Mouse (Mus musculus) cerebellum, postnatal 36 days (tissue): ENCODE measurements at regions not wholly inside any gene's neighbourhood (a gene's known extent, or its start where the extent isn't known, plus 50 kb on each side); places are given as distances from the start of the nearest gene placed in this dataset.

ENCODE experiments used
- DNase-seq, 2 experiments: peaks; one replicate each; pipeline ENCODE4 v3.0.0; 2021 to 2022; ENCODE audit warnings: mixed read lengths in 2 of 2

DNA sequence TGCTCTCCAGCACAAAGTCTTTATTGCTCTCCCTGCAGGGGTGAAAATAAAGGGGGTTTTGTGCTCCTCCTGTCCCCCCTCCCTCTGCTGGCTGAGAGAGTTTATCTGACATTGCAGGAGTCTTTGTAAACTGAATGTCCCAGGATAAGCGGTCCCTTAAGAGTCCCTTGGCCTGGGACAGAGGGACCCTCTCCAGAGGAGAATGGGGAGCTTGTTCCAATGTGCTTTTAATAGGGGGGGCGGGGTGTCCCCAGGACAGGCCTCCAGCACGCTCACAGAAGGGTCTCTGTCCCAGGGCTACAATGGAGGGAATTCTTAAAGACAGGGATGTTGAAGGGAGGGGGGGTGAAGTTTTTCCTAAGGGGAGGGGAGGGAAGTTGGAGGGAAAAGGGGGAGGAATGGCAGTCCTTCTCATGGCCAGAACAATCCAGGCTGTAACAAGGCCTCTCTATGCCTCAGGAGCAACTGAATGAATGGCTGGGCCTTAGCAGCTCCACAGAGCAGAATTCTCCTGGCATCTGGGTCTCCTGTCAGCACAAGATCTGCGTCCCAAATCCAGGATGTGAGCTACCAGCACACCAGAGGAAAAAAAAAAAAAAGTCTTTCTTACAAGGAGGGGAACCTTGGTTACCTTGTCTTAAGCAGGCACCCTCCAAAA lies 406.4 kb downstream of the Sox9 start:
- DNase-seq, result no peak

DNA sequence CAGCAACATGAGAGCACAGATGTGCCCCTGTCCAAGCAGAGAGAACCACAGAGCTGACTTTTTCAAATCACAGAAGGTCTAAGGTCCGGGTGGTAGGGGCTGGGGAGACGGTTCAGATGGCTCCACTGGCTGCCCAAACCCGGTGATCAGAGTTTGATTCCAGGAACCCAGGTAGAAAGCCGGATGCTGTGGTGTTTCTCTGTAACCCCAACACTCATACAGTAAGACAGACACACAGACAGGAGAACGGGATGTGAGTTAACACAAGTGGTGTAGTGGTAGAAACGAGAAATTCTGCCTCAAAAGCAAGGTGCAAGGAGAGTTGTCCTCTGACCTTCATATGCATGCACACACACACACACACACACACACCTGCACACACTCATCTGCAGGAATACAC lies 408.0 kb downstream of the Sox9 start:
- no peak for DNase-seq

DNA sequence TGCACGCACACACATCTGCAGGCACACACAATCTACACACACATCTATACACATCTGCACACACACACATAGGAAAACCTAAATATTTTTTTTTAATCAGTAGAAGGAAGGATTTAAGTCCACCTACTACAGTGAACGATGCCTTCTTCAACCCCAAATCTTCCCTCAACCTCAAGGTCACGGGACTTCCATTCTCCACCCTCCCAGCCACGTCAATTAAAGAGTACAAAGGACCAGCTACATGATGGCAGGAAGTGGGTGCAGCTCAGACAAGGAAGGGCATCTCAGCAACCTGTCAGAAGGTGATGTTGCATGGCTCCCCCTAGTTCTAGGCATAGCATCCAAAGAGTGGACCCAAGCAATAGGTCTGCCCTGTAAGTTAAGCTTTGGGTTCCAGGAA lies 408.5 kb downstream of the Sox9 start:
- no peak for DNase-seq

DNA sequence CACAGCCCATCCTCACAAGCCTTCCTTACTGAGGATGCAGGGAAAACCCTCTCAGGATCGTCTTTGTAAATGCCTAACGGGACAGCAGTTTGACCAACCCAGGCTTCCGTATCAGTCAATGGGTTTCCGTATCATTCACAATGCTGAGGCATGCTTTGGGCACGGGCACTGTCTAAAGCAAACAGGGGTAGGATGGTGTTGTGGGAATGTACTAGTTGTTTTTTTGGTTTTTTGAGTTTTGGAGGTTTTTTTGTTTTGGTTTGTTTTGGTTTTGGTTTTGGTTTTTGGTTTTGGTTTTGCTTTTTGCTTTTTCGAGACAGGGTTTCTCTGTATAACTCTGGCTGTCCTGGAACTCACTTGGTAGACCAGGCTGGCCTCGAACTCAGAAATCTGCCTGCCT lies 409.0 kb downstream of the Sox9 start:
- no peak for DNase-seq

DNA sequence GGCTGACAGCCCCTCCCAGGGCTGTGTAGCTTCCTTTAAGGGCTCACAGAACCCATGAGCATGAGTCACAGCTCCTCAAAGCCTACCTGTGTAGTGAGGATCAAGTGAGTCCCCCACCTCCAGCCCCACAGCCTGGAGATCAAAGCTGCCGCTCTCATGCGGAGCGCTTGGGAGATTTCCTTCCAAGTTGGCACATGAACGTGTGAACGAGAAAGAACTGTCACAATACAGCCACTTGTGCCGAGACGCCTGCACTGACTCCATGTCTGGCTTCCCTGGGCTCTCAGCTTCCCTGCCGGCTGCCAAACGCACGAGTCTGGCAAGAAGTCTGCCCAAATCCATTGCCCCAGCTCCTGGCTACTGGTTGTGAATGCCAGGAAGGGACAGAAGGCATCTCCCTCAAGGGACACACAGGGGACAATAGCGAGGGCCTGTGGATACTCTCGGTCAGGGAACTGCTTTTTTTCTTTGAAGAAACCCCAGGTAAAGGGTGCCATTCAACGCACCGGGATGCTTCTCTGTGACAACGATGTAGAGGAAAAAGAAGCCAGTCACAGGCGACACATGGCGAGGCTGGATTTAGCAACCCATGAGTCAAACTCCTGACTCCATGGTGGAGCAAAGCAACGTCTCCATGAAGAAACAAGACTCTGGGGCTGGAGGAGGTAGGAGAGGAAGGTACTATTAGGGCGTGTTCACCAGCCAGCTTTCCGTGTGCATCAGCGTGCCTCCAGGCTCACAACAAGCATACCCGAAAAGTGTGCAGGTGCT lies 410.2 kb downstream of the Sox9 start:
- DNase-seq, result peak; percentile 62 to 70

DNA sequence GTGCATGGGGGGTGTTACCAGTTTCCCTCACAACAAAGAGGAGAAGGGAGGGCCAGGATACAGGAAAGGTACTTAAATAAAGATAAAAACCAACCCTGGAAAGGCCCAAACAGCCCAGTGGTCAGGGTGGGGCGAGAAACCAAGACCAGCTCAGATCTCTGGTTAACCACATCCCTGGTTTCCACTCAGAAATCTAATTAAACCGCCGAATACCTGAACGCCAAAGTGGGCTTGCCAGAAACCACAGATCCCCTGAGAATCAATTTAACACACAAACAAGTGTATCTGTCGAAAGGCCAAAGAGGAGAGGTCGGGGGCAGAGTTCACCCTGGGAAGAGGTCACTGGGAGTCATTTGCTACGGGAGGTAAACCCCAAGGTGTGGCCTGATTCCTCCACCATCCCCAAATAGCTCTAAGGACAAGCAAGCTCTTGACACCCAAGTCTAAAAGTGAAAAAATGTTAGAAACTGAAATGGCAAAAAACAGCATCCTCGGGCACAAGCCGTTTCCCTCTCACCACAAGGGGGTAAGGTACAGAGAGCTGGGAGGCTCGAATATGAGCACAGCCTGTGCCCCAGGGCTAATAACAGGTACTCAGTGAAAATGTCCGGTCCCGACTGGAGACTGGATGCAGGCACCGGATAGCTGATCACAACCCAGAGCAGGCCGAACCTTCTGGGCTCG lies 412.3 kb downstream of the Sox9 start:
- DNase-seq, result no peak
